Mouse (Mus musculus) CD4-positive, CD25-positive, alpha-beta regulatory T cell, adult 2 months (primary cell): ENCODE measurements at regions not wholly inside any gene's neighbourhood (a gene's known extent, or its start where the extent isn't known, plus 50 kb on each side); places are given as distances from the start of the nearest gene placed in this dataset.

Source experiments
- DNase-seq: peaks from one replicate; pipeline ENCODE4 v3.0.0-alpha.2; 2012; ENCODE audit warnings: low read depth, low spot score

- DNase-seq: no peak
These were observed 65.5 kb upstream of the Arid1b start for GRCm38 (mm10) chr17:4928631-4929030.

DNA sequence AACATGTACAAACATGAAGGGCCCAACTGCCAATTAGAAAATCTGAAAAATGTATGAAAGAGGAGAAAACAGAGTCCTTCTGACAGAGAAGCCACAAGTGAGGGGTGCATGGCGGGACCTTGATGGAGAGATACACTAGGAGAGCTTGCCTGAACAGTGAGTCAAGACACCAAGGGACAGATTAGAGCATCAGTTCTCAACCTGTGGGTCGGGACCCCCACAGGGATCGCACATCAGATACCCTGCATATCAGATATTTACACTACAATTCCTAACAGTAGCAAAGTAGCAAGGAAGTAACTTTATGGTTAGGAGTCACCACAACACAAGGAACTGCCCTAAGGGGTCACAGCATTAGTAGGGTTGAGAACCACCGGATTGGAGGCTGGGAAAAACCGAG is 58.9 kb upstream of the Arid1b start:
- no peak for DNase-seq

DNA sequence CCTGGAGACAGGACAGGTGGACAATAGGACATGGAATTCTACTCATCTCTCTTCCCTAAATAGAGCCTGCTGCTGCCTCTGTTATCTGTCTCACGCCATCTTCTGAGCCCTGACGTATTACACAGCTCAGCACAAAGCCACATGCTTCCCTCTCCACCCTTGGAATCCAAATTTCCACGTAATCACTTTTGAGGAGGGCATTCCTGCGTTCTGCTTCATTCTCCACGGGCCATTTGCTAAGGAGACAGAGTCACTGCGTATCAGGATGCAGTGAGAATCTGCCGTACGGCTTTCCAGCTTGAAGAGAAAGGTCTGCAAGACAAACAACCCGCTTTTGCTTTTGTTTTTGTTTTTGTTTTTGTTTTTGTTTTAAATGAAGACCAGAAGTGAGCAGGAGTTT is 53.5 kb upstream of the Arid1b start:
- DNase-seq: no peak

DNA sequence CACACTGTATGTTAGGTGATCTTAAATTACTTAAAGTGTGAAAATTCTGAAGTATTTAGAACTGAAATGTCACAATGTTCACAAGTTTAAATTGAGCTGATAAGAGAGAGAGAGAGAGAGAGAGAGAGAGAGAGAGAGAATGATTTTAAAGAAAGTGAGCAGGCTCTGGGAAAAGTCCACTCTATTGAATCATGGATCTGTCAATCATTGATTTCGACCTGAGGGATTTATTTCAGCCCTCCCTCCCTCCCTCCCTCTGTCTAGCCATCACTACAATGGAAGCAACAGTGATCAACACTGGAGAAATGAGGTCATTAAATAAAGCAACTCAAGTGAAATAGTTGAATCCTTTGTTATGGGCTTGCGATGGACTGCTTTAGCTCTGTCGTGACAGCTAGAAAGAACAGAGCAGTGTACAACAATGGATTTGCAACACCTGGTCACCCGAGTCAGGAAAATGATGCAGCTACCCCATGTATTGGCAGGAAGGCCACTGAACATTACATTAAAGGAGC is 52.8 kb upstream of the Arid1b start:
- no peak for DNase-seq

DNA sequence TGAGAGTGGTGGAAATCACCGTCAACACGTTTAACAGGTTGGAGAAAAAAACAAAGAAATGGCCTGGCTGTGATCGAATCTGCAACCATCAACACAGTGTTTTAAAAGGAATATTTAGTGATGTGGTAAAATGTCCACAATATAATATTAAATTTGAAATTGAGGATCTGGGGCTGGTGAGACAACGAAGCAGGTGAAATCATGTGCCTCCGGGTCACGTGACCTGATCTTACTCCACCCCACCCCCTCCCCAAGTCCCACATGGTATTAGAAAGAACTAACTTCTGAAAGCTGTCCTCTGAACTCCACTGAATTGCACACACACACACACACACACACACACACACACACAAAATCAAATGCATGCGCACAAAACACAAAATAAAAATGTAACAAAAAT is 51.3 kb upstream of the Arid1b start:
- no peak for DNase-seq
